Mouse (Mus musculus): ENCODE measurements around the gene Olfr263.

Olfr263 gene

DNA sequence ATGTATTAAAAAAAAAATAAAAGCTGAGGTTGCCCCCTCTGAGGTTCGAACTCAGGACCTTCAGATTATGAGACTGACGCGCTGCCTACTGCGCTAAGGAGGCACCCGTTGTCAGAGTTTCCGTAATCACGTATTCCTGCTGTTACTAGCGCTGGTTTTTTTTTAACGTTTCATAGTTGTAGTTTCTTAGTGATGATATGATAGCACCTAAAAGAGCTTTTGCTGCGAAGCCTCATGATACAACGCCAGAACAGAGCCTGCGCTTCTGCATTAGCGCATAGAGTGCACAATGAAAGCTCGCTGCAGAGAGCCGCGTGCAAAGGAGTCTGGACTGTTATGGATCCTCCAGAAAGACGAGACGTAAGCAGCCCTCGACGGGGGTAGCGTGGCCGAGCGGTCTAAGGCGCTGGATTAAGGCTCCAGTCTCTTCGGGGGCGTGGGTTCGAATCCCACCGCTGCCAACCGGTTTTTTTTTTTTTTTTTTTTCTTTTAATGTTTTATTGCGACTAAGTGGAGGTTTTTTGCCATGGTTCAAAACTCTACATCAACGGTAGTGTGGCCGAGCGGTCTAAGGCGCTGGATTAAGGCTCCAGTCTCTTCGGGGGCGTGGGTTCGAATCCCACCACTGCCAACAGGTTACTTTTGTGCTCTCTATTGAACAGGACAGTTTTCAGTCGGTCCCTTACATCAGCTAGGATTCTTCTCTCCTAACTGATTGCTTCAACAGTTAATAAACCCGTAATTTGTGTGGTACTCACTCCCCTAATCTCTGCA is 40.4 kb downstream of the Olfr263 start:
- in situ Hi-C loops (cut with MboI), result loop anchor here (5.0 to 25.0 kb wide), 5 partner anchors 235 to 858 kb away; partner anchors contain the start of genes Zfp184 and Zkscan3

DNA sequence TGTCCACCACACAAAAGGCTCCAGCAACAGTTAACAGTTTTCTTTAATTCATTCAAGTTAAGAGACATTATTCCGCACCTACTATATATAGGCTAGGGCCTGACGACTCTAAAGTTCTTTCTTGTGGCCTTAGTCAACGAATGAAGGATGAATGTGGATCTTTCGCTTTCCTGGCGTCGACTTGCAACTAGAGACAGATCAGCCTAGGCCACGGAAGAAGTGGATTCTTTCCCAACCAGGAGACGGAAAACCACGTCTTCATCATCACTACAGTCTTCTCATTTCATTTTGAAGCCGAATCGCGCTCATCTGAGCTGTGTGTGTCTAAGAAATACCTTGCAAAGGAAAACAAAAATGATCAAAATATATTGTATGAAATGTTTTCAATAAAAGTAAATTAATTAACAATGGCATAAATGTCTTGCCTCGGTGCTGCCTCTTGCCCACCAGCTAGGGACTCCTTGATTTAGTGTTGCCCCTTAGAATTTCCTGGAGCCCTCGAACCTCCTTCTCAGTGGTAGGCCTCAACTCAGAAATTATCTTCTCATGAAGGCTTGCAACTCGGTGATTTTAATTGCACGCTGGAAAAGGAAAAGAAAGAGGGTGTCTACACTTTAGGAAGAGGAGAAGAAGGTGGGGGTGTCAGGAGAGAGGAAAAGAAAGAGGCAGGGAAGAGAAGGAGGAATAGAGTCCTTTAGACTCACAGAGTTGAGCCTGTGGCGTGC is 41.2 kb downstream of the Olfr263 start:
- in situ Hi-C loops (cut with MboI), result loop anchor here (25.0 kb wide), 1 partner anchor 858 kb away; no protein-coding TSS in a partner anchor

DNA sequence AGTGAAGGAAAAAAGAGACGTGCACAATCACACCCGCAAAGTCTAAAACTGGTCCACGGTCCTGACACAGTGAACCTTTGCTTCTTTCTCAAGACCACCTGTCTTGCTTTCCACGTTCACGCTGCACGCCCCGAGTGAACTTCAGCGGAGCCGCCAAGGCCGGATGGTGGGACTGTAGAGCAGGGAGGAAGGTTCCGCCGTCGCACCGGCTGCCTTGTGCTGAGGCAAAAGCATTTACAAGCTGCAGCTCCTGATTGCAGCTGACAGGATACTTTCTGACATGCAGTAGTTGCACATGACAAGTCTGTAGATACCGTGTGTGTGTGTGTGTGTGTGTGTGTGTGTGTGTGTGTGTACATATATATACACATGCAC is 41.7 kb downstream of the Olfr263 start:
- in situ Hi-C loops (cut with MboI), result loop anchor here (25.0 kb wide), 1 partner anchor 859 kb away; no protein-coding TSS in a partner anchor

DNA sequence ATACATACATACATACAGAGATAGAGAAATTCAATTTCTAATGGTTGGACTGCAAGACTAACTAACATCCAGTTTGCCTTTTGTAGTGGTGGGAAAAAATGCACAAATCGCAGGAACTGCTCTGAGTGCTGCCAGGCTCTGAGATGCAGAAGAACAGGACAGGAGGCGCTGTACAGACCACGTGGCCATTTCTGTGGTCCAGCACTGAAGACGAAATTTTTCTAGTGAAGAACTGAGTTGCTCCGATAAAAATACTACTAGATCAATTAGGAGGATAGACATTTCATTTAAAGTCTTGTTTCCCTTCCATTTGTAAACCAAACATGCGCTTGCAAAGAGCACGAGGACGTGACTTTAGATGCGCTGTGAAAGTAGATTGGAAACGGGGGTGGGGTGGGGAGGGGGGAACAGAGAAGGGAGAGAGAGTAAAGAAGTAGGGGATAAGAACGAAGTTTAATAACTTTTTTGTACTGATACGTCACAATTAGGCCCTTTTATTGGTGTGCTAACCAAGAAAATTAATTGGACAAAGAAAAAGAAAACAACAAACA is 42.2 kb downstream of the Olfr263 start:
- in situ Hi-C loops (cut with MboI), result loop anchor here (25.0 kb wide), 1 partner anchor 859 kb away; no protein-coding TSS in a partner anchor

DNA sequence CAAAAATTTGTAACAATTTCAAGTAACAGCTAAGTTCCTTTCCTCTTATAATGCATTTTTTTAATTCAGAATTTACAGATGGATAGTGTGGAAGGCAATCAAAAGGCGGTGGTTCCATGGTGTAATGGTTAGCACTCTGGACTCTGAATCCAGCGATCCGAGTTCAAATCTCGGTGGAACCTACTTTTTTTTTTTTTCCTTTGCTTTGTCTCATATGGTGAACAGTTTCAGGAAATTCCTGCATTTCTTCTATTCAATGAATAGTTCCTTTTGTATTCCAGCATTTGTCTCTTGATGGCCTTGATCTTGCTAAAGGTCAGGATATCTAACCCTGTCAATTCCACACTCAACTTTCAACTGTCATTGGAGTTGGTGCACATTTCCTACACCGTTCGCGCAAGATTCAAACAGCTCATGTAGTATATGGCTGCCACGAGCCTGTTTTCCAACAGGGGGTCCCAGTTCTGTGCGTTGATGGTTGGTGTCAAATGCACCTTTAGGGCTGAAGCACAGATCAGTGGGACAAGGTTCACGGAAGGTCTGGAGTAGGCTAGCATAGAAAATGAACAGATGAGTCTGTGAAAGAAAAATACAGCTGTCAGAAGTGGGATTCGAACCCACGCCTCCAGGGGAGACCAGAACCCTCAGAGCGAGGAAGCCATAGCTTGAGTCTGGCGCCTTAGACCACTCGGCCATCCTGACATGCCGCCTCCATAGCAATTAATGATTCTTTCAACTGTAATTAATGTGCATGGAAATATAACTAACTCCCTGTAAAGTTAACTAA is 43.0 kb downstream of the Olfr263 start:
- in situ Hi-C loops (cut with MboI), result loop anchor here (25.0 kb wide), 1 partner anchor 860 kb away; no protein-coding TSS in a partner anchor

DNA sequence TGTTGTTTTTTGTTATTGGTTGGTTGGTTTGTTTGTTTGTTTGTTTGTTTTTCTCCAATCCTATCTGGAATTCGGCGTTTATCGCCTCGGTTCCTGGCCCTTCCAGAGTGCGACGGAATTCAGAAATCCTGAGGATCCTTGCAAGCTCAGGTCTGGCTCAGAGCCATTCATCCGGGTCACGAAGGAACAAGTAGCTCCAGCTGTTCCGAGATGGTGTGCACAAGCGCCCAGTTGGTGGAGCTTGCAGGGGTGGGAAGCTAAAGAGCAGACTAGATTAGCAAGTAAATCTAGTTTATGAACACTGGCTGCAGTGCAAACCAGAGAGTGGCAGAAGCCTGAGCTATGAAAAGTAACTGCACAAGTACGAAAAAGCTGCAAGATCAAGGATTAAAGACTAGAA is 43.6 kb downstream of the Olfr263 start:
- in situ Hi-C loops (cut with MboI), result loop anchor here (25.0 kb wide), 1 partner anchor 861 kb away; no protein-coding TSS in a partner anchor

DNA sequence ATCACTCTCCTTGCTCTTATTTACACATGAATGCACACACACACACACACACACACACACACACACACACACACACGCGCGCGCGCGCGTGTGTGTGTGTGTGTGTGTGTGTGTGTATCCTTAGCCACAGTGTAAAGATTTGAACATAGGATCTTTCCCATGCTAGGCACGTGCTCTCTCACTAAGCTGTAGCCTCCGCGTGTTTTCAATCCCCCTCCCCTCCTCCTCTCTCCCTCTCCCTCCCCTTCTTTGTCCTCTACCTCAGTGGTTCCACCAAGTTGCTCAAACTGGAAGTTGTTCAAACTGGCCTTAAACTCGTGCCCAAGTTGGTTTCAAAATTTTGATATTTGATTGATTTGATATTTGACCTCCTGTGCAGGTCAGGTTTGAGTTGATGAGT is 47.3 kb downstream of the Olfr263 start:
- in situ Hi-C loops (cut with MboI), result no loop called here

DNA sequence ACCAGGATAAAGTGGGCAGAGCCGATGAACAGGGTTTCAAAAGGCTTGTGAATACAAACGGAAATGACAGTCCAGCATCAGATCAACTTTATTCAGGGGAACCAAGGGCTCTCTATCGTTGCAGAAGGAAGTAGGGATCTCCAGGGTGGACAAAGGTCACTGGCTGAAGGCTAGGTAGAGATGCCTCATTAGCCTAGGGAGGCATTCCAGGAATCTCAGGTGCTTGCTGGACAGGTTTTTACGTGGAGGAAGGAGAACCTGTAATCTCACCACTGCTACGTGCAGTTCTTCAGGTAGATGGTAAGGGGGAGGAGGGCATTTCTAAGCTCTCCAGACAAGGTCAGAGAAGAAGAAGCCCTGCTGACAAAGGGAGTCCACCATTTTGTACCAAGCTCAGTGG is 48.2 kb downstream of the Olfr263 start:
- in situ Hi-C loops (cut with MboI), result no loop called here

DNA sequence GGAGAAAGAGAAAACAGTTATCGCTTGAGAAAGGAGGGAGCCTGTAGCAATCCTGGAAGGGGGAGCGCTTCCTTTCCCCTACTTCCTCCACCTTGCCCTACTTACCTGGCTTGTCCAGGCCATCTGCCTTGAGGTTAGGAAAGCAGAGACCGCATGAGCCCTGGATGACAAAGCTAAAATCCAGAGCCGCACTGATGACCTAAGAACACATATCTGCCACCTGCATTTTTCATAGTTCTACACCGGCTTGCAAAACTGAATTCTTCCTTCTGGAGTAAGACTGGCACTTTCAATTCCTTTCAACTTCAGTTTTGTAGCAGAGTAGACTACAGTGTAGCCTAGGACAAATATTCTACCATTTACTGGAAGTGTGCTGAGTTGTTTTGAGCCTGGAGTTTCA is 48.9 kb downstream of the Olfr263 start:
- in situ Hi-C loops (cut with MboI), result no loop called here

DNA sequence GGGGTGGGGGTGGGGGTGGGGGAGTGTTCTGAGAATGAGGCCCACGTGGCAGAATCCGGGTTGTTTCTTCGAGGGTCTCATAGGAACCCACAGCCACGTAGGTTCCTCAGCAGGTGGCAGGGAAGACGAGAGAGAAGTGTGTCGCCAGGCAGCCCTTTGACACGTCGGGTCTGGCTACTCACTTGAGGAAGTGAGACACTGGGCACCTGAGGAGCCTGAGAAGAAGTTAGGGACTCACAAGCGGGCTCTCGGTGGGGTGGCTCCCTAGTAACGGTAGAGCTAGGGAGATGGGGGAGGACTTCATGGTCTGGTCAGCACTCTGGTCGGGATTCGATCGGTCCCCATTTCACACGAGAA is 49.9 kb downstream of the Olfr263 start, which contains the start of gene Trim27:
Gene Trim27 (plus strand): TSS at position 79 of the 357 bp plus-strand sequence.
- in situ Hi-C loops (cut with MboI), result no loop called here

DNA sequence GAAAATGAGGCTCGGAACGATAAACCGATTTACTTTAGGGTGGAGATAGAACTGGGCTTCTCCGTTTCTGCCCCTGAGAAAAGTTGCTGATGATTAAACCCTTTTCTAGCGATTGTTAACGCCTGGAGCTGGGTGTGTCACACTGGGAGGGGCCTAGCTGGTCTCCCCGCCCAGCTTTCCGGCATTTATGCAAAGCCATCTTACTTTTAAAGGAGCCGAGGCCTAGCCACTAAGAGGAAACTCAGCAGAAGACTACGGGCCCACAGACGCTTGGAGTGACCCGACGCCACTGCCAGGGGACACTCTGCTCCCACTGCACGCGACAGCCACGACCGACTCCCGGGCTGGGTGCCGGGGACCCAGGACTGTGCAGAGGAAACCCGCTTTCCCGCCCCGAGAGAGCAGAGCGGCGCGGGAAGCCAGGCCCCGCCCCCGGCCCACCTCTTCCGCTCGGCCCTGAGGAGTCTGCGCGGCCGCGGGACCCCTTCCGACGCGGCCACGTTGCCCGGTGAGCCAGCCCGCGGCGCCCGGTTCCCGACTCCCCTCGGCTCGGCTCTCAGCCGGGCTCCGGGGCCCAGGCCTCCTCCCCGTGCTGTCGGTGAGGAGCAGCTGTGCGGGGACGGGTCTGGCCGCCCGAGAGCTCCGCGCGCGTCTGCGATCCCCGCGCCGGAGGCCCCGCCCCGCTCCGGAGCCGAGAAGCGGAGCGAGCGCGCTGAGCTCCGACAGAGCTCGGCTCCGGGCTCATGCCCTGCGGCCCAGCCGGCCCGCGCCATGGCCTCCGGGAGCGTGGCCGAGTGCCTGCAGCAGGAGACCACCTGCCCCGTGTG is 50.5 kb downstream of the Olfr263 start:
- in situ Hi-C loops (cut with MboI), result no loop called here

DNA sequence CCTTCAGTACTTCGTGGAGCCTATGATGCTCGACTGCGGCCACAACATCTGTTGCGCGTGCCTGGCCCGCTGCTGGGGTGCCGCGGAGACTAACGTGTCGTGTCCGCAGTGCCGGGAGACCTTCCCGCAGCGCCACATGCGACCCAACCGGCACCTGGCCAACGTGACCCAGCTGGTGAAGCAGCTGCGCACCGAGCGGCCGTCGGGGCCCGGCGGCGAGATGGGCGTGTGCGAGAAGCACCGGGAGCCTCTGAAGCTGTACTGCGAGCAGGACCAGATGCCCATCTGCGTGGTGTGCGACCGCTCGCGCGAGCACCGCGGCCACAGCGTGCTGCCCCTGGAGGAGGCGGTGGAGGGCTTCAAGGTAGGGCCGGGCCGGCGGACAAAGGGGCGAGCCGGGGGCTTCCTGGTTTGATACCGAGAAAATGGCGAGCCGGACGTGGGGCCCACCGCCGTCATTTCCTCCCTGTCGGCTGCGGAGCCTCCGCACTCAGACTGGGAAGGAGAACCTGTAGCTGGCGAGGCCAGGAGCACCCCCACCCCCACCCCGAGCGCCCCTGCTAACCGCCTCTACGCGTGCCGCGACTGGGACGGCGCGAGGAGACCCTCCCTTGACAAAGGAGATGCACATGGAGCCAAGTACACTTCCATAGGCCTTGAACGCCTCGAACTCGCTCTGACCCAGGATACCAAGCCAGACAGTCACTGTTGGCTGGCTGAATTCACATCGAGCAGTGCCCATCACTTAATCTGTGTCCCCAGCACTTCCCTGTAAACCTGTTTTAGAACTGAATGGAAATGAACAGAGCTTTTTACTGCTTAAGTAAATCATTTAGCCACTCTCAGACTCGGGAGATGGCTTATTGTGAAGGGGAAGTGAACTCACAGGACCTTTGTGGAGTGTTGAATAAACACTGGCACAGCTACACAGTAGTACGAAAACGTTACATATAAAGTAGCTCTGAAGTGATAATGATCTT is 51.4 kb downstream of the Olfr263 start:
- in situ Hi-C loops (cut with MboI), result no loop called here

DNA sequence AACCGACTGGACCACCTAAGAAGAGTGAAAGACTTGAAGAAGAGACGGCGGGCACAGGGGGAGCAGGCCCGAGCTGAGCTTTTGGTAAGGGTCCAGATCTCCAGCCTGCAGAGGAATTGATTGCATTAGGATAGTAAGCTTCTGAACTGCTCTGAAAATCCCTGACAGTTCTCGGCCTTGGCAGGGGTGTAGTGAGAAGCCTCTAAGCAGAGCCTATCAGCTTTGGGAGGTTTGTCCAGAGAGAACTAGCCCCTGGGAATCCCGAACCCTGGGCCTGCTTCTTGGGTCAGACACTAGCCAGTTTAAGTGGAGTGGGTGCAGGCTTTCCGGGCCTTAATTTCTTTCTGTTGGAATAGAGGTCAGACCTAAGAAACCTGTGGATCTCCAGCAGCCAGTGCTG is 52.6 kb downstream of the Olfr263 start:
- in situ Hi-C loops (cut with MboI), result no loop called here

DNA sequence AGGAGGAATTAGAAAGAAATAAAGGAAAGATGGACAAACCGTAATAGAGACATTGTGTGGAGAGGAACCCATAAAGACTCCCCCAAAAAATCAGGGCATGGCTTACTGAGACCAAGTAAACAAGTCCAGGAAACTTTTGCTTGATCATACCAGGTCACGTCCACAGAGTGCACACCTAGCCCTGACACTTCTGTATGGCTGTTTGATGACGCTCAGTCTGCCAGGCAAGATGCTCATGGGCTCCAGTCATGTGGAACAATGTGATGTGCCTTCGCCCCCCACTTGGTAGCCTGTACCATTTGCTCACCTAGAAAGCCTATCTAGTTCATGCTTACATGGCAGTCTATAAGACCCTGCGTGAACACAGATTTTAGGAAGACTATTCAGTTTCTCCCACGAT is 53.6 kb downstream of the Olfr263 start:
- in situ Hi-C loops (cut with MboI), result no loop called here

DNA sequence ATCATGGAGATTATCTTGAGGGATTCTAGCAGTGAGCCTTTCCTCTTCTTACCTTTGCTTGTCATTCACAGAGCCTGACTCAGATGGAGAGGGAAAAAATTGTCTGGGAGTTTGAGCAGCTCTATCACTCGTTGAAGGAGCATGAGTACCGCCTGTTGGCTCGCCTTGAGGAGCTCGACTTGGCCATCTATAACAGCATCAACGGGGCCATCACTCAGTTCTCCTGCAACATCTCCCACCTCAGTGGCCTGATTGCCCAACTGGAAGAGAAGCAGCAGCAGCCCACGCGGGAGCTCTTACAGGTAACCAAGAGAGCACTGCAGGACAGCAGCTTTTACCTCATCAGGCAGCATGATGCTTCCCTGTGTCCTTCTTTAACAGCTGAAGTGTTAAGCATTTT is 54.2 kb downstream of the Olfr263 start:
- in situ Hi-C loops (cut with MboI), result no loop called here

DNA sequence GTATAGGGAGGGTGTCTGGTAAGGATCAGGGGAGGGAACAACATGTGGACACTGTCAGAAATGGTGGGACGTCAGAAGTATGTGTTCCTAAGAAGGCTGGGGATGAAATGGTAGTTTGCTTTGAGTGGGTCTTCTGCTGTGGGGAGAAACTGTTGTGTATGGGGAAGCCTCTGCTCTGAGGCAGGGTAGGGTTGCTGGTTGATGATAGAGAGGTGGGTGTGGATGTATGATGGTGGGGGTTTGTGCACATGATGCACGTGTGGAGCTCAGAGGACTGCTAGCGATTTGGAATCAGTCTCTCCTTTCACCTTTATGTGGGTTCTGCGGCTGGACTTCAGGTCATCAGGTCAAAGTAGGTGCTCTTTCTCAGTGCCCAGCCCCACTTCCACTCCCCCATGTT is 56.1 kb downstream of the Olfr263 start:
- in situ Hi-C loops (cut with MboI), result no loop called here
